Mouse (Mus musculus): ENCODE measurements around the gene Hspd1. TPM values are rescaled to one million over a fixed set of nuclear protein-coding genes. Genes with fewer than 3 reads are reported as not detected.
A peak's percentile ranks its signal among the peaks of the same experiment; 100 is the strongest.
"Not testable (repeated sequence)": the region's sequence is repeated elsewhere in the genome, so short reads cannot be mapped to it uniquely, and the experiment has no call there.

Hspd1 gene
- 81.3 and 84.3 TPM in 2 replicates for polyA plus RNA-seq (2012; rRNA removed)

- DNase-seq (ENCODE audit: low spot score): peak; percentile 99
Observed at GRCm38 (mm10) chr1:55087932-55088610, at the start of gene Hspd1, which contains the start of gene Hspe1. Gene Hspd1, minus strand, starts transcription at chr1:55088243. Gene Hspe1, plus strand, starts transcription at chr1:55088132.

DNA sequence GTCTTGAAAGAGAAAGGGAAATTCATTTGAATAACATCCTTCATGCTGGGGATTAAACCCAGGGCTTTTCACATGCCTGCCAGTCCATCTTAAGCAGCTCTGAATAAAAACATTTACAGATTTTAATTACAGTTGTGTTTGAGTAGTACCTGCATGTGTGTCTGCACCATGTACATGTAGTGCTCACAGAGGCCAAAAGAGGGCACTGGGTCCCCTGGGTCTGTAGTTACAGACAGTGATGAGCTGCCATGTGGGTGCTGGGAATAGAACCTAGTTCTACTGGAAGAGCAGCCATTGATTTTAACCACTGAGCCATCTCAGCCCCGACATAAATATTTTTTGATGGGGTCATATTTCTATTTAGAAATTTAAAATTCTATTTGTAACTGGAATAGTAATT lies 47.8 kb upstream of the Hspd1 start:
- no peak for DNase-seq (ENCODE audit: low spot score)

DNA sequence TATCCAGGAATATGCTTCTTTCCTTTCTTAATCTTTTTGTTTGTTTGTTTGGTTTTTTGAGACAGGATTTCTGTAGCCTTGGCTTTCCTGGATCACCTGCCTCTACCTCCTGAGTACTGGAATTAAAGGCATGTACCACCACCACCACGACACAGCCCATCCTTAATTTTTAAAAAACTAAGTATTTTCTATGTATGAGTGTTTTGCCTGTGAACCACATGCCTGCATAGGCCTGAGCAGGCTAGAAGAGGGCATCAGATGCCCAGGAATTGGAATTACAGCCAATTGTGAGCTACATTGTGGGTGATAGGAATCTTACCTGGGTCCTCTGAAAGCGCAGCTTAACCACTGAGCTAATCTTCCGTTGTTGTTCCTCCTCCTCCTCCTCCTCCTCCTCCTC lies 46.3 kb upstream of the Hspd1 start:
- DNase-seq (ENCODE audit: low spot score): no peak

- DNase-seq (ENCODE audit: low spot score): no peak
Observed at GRCm38 (mm10) chr1:55133173-55133572, 45.1 kb upstream of the Hspd1 start.

DNA sequence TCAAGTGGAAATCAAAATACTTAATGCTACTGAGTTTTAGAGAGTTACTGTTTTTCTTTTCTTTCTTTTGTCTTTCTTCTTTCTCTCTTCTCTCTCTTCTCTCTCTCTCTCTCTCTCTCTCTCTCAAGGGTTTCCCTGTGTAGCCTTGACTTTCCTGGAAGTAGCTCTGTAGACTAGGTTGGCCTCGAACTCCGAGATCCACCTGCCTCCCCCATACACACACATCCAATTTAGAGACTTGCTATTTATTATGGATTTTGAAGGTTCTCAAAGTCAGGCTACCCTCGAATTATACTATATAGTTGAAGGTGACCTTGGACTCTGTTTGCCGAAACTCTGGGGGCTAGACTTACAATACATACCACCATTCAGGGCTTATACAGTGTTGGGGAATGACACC lies 44.3 kb upstream of the Hspd1 start:
- no peak for DNase-seq (ENCODE audit: low spot score)

GRCm38 (mm10) chr1:55131424-55132014 lies 43.5 kb upstream of the Hspd1 start:
- DNase-seq (ENCODE audit: low spot score): no peak

GRCm38 (mm10) chr1:55130943-55131401 lies 42.9 kb upstream of the Hspd1 start, which contains the start of gene Mob4:
Gene Mob4, plus strand, starts transcription at chr1:55131231.
- DNase-seq (ENCODE audit: low spot score): peak; percentile 95

- DNase-seq (ENCODE audit: low spot score): no peak
Observed at GRCm38 (mm10) chr1:55130190-55130916, 42.3 kb upstream of the Hspd1 start.

GRCm38 (mm10) chr1:55129716-55130115 lies 41.7 kb upstream of the Hspd1 start:
- no peak for DNase-seq (ENCODE audit: low spot score)

GRCm38 (mm10) chr1:55124136-55124535 lies 36.1 kb upstream of the Hspd1 start:
- DNase-seq (ENCODE audit: low spot score): not testable (repeated sequence)

DNA sequence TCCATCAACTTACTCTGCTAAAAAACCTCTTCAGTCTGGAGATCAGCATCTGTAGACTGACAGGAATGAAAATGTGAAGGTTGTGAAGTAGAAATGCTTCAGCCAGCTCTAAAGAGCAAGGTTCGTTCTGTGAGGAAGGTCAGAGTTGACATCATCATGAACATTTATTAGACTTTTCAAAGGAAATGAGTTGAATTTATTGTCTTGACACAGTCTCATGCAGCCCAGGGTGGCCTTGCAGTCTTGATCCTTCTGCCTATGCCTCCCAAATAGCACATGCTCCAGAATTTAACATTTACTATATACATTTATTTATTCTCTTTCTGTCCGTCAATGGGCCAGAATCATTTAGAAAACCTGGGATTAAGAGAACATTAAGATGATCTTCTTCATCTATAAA lies 35.5 kb upstream of the Hspd1 start:
- DNase-seq (ENCODE audit: low spot score): no peak

- no peak for DNase-seq (ENCODE audit: low spot score)
Observed at GRCm38 (mm10) chr1:55123046-55123445, 35.0 kb upstream of the Hspd1 start.

DNA sequence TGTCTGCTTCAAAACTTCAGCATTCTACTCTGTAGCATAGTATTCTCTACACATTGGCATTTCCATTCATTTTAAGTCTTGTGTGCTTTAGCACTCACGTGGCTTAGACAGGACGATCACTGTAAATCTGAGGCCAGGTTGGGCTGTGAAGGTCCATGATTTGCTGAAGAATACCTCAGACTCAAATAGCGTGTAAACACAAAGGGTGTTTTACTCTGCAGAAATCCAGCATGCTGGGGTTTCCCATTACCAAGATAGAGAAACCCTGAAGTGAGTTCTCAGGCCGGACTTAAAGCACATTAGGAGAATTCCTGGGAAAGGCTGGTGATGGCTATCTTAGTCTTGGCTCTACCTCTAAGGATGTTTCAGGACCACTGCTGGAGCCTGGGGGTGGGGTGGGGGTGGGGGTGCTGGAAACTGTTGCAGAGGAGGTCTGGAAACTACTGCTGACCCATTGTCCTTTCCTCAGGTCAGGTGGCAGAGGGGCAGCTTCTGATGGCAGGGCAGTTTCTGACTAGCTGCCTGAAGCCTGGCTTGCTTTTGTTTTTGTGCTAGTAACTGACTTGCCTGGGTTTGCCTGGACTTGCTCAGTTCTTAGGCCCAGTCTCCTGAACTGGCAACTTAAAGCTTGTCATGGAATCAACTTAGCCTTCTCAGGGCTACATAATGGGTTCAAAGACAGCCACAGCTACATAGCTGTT lies 21.2 kb upstream of the Hspd1 start:
- DNase-seq (ENCODE audit: low spot score): no peak

- no peak for DNase-seq (ENCODE audit: low spot score)
Observed at GRCm38 (mm10) chr1:55108473-55108872, 20.4 kb upstream of the Hspd1 start.

DNA sequence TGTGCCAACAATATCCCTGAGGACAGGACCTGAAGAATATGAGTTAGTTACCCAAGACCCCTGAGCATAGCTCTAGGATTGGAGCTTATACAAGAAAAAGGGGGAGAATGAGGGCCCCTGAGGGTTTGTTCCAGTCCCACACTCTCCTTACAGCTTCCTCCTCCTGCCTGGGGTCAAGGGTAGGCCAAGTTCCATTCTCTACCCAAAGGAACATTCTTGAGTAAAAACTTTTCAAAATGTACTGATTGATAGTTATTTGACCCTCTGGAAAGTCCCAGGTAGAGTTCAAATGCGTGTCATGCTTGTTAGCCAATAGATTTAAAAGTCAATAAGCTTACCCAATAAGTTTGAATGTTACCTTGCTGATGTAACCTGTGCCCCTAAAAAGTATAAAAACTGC lies 19.6 kb upstream of the Hspd1 start:
- DNase-seq (ENCODE audit: low spot score): no peak

DNA sequence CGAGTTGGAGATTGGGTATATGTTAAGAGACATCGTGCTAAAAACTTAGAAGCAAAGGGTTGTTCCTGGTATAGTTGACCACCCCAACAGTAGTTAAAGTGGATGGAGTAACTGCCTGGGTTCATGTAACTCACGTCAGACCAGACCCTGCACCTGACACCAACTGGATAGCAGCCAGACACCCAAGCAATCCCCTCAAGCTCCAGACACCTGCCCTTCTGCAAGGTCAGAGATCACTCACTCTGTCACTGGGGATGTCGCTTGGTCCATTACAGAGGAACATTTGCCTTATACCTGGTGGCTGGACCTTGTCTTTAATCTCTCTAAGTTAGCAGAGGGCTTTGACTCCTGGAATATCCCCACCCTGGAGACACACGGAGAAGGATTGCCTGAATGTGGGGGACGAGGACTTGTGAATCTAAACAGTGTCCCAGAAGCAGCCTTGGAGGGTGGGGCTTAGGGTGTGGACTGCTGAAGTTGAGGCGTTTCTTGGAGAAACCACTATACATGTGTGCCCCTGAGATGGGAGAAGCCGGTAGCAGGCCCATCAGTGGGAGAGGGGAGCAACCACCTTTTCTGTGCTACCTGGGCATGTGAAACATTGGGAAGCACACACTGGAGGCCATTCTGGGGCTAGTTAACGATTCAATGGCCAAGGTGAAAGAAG lies 19.0 kb upstream of the Hspd1 start:
- DNase-seq (ENCODE audit: low spot score): no peak

DNA sequence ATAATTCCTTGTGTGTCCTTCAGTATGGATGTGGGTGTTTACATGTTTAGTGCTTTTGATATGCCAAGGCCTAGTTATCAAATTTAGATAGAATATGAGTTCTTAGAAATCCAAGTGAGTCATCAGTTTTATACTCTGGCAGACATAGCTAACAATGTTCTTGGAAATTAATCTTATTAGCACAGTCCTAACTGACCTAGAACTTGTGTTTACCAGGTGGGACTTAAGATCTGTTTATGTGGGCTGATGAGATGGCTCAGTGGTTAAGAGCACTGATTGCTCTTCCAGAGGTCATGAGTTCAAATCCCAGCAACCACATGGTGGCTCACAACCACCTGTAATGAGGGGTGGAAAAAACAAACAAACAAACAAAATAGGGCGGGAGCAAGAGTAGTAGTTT lies 4.4 kb upstream of the Hspd1 start:
- DNase-seq (ENCODE audit: low spot score): no peak

DNA sequence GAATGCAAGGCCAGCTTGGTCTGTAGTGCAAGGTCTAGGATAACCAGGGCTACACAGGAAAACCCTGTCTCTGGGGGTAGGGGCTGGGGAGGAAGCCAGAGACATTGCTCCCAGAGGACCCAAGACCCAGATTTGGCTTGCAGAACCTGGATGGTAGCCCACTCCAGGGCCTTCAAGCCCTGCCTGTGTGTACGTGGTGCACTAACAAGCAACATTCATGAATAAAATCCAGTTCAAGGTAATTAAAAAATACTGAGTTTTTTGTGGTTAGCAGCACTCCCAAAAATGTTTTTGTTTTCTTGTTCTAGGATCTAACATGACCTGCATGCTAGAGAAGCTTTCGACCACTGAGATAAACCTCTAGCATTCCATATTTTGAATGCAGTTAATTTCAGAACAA lies 4.0 kb upstream of the Hspd1 start:
- DNase-seq (ENCODE audit: low spot score): no peak

DNA sequence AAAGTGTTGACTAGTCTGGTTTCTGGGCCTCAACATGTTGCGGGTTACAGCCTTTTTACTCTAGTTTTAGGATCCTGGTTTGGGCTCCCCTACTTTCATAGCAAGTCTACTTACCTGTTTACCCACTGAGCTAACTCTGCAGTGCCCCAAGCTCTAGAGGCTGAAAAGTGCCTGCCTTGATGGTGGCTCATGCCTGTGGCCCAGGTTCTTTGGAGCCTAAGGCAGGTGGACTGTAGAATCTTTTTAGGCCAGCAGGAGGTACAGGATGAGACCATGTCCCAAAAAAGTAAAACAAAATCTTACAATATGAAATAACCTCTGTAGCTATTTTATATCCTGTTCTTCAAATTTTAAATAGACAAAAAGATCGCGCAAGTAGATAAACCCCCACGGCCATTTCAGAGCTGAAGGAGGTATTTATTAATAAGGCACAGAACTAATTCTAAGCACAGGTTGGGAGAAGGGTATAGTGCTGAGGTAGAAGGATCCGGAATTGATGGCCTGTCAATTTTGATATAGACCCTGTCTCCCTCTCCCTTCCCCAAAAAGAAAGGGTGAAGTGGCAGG lies 1.5 kb upstream of the Hspd1 start:
- no peak for DNase-seq (ENCODE audit: low spot score)

GRCm38 (mm10) chr1:55088611-55089497 lies 811 bp upstream of the Hspd1 start:
- no peak for DNase-seq (ENCODE audit: low spot score)
